ENCODE assay signal across 19 mouse cellular contexts in the genomic region with DNA sequence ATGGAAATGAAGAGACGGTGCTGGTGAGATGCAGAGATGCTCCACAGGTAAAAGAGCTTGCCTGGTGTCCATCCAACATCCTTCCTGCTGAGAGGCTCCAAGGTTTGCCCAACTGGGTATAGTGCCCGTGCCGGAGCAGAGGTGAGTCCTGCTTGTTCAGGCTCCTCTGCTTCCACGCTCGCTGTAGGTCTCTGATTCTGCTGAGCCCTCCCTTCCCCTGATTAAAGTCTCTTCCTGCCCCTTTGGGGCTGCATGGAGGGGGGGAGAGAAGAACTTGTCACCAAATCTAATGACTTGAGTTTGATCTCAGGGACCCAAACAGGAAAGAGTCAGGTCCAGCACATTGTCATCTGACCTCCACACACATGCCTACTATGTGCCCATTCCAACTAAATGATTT. TPM values are rescaled to one million over a fixed set of nuclear protein-coding genes. Genes with fewer than 3 reads are reported as not detected.
DNase-seq lines count a peak whose midpoint lies in the region; ATAC-seq and TF ChIP-seq lines count a peak whose summit lies in the region.
"Had no signal": no experiment of that assay in that cellular context is flagged by ENCODE, and none has a peak within 500 bp of the region (broad histone marks: within the 10 kb centered on the region; RNA-seq: fewer than 3 reads in every experiment).

No protein-coding gene starts in this region.

- peak; percentile 56 for DNase-seq in midbrain, embryonic 11.5 days (ENCODE audit: low spot score, missing footprints)
- no peak for DNase-seq in midbrain, embryonic 14.5 days
- DNase-seq in thymus, postnatal 10 days (ENCODE audit: low spot score in 2 of 2): peak; percentile 25 to 36
- peak; percentile 53 for DNase-seq in thymus, postnatal 4 days
- no peak for DNase-seq in left cerebral cortex, adult 8-10 months (ENCODE audit: low spot score in 2 of 2)
- no peak for DNase-seq in kidney, adult 11 months
- no peak for DNase-seq in adrenal gland, adult 18-20 months (ENCODE audit: low spot score in 2 of 2)
- DNase-seq: adrenal gland, adult 2 months; adrenal gland, postnatal 36 days; cerebellum, adult 8-10 months; cerebellum, postnatal 14 days; gastrocnemius, postnatal 14 days; heart, postnatal 36 days had no signal

- no peak overlapping the region for H3K27ac ChIP-seq in midbrain, embryonic 11.5 days (ENCODE audit: low read depth, low read length)
- no peak overlapping the region for H3K27ac ChIP-seq in midbrain, embryonic 14.5 days (replicated peaks; ENCODE audit: low read depth, low read length)
- 0 out of 2 replicates have a peak overlapping the region, but pooled peaks have one; percentile 2 for H3K27ac ChIP-seq in embryonic fibroblast, embryonic 13.5 days (ENCODE audit: insufficient read depth, low read length)
- H3K27ac ChIP-seq: embryonic facial prominence, embryonic 12.5 days; forebrain, embryonic 12.5 days; heart, embryonic 13.5 days; hindbrain, embryonic 15.5 days had no signal

- H3K27me3 ChIP-seq in midbrain, embryonic 11.5 days (ENCODE audit: control insufficient read depth, insufficient read depth, low read length): no peaks in the 10 kb centered on the region
- H3K27me3 ChIP-seq in midbrain, embryonic 14.5 days (ENCODE audit: control insufficient read depth, insufficient read depth, low read length): no peaks in the 10 kb centered on the region
- H3K27me3 ChIP-seq: embryonic facial prominence, embryonic 12.5 days; forebrain, embryonic 12.5 days; heart, embryonic 13.5 days; hindbrain, embryonic 15.5 days had no signal

- 90% methylated on average over 5 of the region's 5 CpGs for WGBS in midbrain, embryonic 11.5 days
- 92% methylated on average over 5 of the region's 5 CpGs for WGBS in midbrain, embryonic 14.5 days

- no peak overlapping the region for H3K9ac ChIP-seq in midbrain, embryonic 11.5 days (ENCODE audit: low read length)
- no peak overlapping the region for H3K9ac ChIP-seq in midbrain, embryonic 14.5 days (replicated peaks; ENCODE audit: low read length)
- H3K9ac ChIP-seq: embryonic facial prominence, embryonic 12.5 days; forebrain, embryonic 12.5 days; heart, embryonic 13.5 days; hindbrain, embryonic 15.5 days had no signal

- no peaks in the 10 kb centered on the region for H3K4me1 ChIP-seq in midbrain, embryonic 11.5 days (ENCODE audit: control insufficient read depth, insufficient read depth, low read length)
- H3K4me1 ChIP-seq in midbrain, embryonic 14.5 days (ENCODE audit: control insufficient read depth, insufficient read depth, low read length): no peaks in the 10 kb centered on the region
- H3K4me1 ChIP-seq in embryonic fibroblast, embryonic 13.5 days (ENCODE audit: control insufficient read depth, insufficient read depth, low read length): peaks cover 9% of the 10 kb centered on the region
- H3K4me1 ChIP-seq: forebrain, embryonic 12.5 days; heart, embryonic 13.5 days; hindbrain, embryonic 15.5 days had no signal

- TF ChIP-seq POLR2A in embryonic fibroblast, embryonic 13.5 days (IDR thresholded peaks at IDR 0.05; ENCODE audit: low read depth, low read length): no peak

- no peak overlapping the region for H3K4me2 ChIP-seq in midbrain, embryonic 11.5 days
- no peak overlapping the region for H3K4me2 ChIP-seq in midbrain, embryonic 14.5 days (ENCODE audit: low read length)
- H3K4me2 ChIP-seq: embryonic facial prominence, embryonic 12.5 days; forebrain, embryonic 12.5 days; heart, embryonic 13.5 days; hindbrain, embryonic 15.5 days had no signal

- H3K9me3 ChIP-seq in midbrain, embryonic 11.5 days (ENCODE audit: control insufficient read depth, low read length): no peaks in the 10 kb centered on the region
- H3K9me3 ChIP-seq in midbrain, embryonic 14.5 days (ENCODE audit: control insufficient read depth, low read length): no peaks in the 10 kb centered on the region
- H3K9me3 ChIP-seq: embryonic facial prominence, embryonic 12.5 days; forebrain, embryonic 12.5 days; heart, embryonic 13.5 days; hindbrain, embryonic 15.5 days had no signal

- H3K4me3 ChIP-seq in midbrain, embryonic 11.5 days (ENCODE audit: low read depth, low read length): no peak overlapping the region
- H3K4me3 ChIP-seq in midbrain, embryonic 14.5 days (replicated peaks; ENCODE audit: low read depth, low read length): no peak overlapping the region
- H3K4me3 ChIP-seq in embryonic fibroblast, embryonic 13.5 days (ENCODE audit: insufficient read depth, low read length): no peak overlapping the region
- H3K4me3 ChIP-seq: embryonic facial prominence, embryonic 12.5 days; forebrain, embryonic 12.5 days; heart, embryonic 13.5 days; hindbrain, embryonic 15.5 days had no signal

- no peaks in the 10 kb centered on the region for H3K36me3 ChIP-seq in midbrain, embryonic 11.5 days (ENCODE audit: control insufficient read depth, insufficient read depth, low read length)
- H3K36me3 ChIP-seq in midbrain, embryonic 14.5 days (ENCODE audit: control insufficient read depth, insufficient read depth, low read length): no peaks in the 10 kb centered on the region
- H3K36me3 ChIP-seq: embryonic facial prominence, embryonic 12.5 days; forebrain, embryonic 12.5 days; heart, embryonic 13.5 days; hindbrain, embryonic 15.5 days had no signal

- ATAC-seq in midbrain, embryonic 11.5 days (ENCODE audit: low FRiP score): no peak
- ATAC-seq in midbrain, embryonic 14.5 days (ENCODE audit: low FRiP score, low TSS enrichment): no peak
- ATAC-seq: forebrain, embryonic 16.5 days had no signal

- TF ChIP-seq CTCF in embryonic fibroblast, embryonic 13.5 days (IDR thresholded peaks at IDR 0.05; ENCODE audit: borderline replicate concordance, insufficient read depth, low read length): no peak

RNA-seq across cellular contexts. Expression of gene Med13, which starts 12.5 kb away (rescaled TPM):
- 13.2 and 14.7 TPM in 2 replicates for polyA plus RNA-seq in midbrain, embryonic 11.5 days (2014; fragmentation: Nextera tagmentation; extraction: Ambion mirVana)
- 15.1 and 15.2 TPM in 2 replicates for polyA plus RNA-seq in midbrain, embryonic 14.5 days (2014; fragmentation: Nextera tagmentation; extraction: Ambion mirVana)
- 40.8 and 57.0 TPM in 2 replicates for polyA plus RNA-seq in embryonic fibroblast, embryonic 13.5 days (2011; ENCODE audit: insufficient read length, low read depth, missing spikeins)
- 10 to 100 TPM; 47.9 to 66.6 (median 55.8) TPM for total RNA-seq in left cerebral cortex, adult 8-10 months (2022)
- total RNA-seq in adrenal gland, adult 18-20 months (2021): 10 to 100 TPM; 42.3 to 42.5 TPM

Comparison
In these comparisons a context has a peak if more than half of its experiments do, and no peak if none do; other contexts are left out.
1. DNase-seq: peak in midbrain, embryonic 11.5 days (single experiment), thymus, postnatal 10 days (2 of 2) and thymus, postnatal 4 days (single experiment); none in midbrain, embryonic 14.5 days (single experiment), left cerebral cortex, adult 8-10 months (0 of 2), kidney, adult 11 months (single experiment) and adrenal gland, adult 18-20 months (0 of 2).